Mouse (Mus musculus): ENCODE measurements around the gene Unc119b.

The Unc119b gene

DNA sequence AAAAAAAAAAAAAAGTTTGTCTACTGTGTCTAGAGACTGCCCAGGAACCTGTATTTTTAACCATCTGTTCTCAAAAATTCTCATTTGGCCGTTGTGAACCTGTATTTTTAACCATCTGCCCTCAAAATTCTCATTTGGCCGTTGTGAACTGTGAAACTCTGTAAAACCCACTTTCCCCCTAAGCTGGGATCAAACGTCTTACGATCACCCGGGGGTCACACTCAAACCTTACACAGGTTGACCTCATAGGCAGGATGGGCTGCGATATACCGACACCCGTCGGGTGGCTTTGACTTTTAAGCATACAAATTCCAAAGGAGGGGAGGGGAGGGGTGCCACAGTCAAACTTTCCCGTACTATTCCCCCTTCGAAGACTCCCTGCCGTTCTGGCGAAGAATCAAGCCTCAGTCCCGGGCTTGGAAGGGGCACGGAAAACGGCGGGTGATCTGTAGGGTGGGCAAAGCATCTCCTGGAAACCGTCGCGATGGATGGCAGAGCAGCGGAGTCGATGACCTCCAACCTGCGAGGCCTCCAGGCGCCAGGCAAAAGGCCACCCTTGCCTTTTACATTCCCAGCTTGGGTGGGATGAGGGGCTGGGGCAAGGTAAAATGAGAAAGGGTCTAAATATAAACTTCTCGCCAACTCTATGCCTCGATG, 22.3 kb upstream of the Unc119b start:
- DNase-seq, result peak in 1 of 2 experiments; percentile 47

DNA sequence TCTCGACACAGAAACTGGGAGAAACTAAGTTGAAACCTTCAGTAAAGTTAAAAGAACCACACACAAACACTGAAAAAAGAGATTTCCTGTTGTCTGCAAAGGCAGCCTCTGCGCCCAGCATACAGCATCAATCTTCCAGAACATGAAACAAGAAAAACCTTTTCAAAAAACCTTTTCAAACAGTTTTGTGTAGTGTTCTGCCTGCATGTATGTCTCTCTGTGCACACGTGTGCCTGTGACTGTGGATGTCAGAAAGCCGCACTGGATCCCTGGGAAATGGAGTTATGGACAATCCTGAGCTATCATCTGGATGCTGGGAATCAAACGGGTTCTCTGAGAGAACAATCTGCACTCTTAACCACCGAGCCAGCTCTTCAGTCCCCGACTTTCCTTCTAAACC, 21.6 kb upstream of the Unc119b start:
- no peak for DNase-seq

DNA sequence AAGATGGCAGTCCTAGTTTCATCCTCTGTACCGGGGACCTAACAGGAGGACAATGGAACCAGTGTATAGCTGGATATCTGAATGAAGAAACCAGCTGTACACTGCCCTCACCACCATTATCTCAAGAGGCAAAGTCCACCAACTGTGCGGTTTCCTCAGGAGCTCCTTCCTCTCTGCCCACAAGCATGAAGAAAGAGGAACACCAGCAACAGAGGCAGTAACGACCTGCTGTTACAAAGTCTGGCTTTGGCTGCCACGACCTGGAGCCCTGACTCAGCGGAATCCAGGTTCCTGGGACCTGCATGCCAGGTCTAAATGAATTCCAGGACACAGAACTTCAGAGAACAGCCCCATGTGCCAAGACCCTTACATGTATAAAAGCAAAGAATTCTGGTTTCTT, 21.1 kb upstream of the Unc119b start:
- peak; percentile 85 to 88 for DNase-seq

DNA sequence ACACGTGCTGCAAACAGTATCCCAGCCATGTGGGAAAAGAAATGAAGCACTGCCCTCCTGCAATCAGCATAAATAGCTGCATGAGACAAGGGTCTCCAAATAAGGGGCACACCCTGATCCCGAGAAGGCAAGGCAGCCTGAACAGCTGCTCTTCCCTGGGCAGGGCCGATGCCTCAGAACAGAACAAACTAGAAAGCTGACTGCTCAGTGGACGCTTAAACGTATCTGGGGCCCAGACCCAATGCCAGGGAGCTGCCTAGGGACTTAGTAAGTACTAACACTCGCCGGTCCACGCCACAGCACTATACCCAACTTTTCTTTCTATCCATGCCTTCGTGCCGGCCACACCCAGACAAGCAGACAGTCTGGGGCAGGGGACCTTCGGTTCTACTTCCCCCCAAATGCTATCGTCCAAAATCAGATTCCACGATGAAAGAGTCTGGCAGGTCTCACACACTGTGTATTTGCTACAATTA, 20.4 kb upstream of the Unc119b start:
- DNase-seq, result no peak

DNA sequence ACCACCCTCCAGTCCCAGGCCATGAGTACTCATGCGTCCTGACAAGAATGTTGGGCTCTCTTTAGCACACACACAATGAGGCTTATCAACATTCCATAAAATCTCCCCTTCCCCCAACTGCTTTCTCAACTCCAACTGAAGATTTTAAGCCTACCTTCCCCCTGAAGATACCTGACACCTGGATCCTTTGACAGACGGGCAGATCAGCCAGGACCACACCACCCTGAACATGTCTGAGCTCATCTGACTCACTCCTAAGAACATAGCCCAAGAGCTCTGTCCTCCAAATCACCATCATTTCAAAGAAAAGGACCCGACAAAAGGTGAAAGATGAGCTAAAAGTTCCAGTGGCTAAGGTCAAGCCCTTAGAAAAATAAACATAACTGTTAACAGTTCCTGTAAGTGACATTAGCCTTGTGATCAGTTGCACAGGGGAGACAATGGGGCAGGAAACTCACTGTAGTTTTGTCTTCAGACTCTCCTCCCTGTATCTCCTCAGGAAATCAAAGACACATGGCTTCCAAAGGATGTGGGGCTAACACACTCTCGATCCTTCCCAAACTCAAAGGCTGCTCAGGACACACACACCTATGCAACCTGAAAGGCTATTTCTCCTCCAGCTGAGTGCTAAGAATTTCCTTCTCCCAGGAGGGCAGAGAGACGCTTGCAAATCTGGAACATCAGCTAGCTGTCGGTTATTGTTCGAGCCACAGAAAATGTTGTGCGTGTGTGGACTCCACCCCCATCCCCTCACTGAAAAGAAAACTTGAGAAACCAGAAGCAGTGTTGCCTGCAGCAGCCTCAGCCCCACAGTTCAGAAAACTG, 17.6 kb upstream of the Unc119b start:
- DNase-seq, result no peak

DNA sequence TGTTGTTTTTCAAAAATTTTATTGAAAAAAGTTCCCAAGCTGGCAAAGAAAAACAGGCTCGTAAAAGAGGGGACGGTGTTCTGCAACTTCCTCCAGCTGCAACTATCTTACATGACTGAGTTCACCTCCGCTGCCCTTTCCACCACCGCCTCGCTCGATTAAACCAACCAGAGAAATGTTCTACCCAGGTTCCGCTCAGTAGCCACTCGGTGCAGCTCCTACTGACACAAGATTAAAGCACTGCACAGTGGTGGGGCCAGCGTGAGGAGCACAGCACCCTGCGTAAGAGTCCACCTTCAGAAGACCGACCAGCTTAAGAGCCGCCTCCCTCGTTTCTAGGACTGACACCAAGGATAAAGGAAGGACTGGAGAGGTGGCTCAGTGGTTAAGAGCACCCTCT, 16.7 kb upstream of the Unc119b start:
- peak; percentile 74 to 81 for DNase-seq

DNA sequence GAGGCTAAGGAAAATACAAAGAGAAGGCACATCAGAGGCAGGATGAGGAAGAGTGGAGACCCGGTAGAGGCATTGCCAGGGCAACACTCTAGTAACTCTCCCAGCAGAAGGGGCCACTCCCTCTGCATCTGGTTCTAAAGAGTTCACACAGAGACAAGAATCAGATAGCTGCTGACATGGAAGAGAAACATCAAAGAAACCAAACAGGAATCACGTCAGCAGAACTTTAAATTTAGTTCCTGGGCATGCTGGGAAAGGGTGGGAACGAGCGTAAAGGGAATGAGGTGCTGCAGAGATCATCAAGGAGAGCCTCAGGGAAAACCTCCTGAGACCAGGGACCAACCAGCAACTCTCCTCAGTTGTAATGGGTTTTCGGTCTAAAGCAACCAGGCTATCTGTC, 16.2 kb upstream of the Unc119b start:
- no peak for DNase-seq

DNA sequence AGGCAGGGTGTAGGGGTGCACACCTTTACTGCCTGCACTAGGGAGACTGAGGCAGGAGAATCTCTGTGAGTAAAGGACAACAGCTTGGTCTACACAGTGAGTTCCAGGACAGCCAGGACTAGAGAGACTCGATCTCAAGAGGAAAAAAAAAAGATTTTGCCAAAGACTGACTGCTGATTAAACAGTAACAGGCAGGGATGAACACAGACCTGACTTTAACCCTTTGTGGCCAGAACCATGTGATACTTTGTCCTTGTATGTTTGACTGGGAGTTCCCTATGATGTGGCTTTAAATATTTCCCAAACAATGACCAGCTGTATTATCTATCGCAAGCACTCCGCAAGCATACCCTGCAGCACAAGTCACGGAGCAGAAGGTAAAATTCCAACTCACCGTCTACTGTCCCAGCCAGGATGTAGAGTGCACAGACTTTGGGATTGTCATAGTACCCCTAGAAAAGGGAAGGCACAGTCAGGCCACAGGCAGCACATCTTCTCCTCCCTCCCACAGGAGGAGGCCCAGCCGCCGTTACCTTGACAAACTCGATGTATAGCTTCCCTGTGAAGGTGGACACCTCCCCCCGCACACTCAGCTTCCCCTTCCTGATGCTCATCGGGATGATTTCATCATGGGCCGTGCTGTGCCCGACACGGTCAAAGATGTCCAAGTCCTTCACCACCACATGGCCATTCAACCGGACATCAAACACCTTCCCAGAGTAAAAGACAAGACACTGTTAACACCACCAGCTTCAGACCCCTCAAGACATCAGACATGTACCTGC, 15.1 kb upstream of the Unc119b start:
- peak; percentile 32 to 64 for DNase-seq

DNA sequence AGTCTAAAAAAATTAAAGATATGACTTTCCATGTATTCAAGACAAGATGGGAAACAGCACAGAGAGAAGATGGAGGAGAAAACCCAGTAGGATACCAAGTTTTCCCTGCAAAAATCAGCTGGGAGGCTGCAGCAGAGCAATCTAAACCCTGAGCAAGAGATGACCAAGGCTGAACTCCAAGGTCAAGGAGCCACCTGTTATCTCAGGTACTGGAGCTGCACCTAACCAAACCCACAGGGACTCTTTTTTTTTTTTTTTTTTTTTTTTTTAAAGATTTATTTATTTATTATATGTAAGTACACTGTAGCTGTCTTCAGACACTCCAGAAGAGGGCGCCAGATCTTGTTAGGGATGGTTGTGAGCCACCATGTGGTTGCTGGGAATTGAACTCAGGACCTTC, 14.1 kb upstream of the Unc119b start:
- DNase-seq, result peak in 1 of 2 experiments; percentile 1

DNA sequence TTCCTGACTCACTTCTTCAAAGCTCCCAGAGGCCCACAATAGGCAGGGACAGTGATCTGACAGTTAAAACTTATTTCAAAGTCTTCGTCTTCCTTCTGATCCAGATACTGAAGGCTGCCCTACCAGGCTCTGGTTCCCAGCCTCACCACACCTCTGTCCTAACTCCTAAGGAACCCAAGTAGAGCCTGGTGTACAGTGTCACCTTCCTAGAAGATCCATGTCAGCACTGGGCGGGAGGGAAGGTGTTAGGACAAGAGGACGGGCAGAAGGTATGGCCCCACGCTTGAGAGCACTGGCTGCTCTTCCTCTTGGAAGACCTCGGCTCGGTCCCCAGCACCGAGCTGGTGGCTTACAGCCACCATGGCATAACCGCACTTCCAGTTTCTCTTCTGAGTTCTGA, 13.6 kb upstream of the Unc119b start:
- DNase-seq, result peak in 1 of 2 experiments; percentile 14

DNA sequence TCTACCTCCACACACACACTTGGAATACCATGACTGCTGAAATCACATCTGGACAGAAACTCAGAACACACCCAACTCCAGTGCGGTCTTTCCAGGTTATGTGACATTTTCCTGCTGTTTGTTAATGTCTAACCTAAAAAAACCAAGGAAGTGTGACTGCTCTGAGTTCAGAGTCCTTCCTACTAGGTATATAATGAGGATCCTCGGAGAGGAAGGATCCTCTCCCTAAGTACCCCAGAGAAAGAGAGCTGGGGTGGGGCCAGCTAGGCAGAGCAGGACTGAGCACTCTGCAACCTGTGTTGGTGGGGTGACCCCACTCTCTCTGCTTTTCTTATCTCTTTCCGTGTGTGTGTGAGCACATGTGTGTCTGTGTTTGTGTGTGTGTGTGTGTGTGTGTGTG, 12.6 kb upstream of the Unc119b start:
- peak in 1 of 2 experiments; percentile 49 for DNase-seq

DNA sequence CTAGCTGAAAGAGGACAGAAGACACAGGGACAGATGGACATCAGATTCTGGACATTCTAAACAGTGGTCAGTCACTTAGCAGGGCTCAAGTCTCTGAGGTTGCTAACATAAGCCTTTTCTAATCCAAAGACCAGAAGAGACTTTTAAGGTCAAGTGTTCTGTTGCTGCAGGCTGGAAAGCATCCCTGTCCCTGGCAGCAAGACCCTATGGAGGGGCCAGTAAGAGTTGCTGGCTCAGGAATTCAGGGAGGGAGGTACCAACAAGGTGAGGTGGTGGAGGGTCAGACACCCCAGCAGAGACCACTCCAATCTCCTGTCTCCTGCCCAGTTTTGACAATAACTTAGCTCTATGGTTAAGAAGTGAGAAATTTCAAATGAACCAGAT, 12.0 kb upstream of the Unc119b start:
- DNase-seq, result peak in 1 of 2 experiments; percentile 1

DNA sequence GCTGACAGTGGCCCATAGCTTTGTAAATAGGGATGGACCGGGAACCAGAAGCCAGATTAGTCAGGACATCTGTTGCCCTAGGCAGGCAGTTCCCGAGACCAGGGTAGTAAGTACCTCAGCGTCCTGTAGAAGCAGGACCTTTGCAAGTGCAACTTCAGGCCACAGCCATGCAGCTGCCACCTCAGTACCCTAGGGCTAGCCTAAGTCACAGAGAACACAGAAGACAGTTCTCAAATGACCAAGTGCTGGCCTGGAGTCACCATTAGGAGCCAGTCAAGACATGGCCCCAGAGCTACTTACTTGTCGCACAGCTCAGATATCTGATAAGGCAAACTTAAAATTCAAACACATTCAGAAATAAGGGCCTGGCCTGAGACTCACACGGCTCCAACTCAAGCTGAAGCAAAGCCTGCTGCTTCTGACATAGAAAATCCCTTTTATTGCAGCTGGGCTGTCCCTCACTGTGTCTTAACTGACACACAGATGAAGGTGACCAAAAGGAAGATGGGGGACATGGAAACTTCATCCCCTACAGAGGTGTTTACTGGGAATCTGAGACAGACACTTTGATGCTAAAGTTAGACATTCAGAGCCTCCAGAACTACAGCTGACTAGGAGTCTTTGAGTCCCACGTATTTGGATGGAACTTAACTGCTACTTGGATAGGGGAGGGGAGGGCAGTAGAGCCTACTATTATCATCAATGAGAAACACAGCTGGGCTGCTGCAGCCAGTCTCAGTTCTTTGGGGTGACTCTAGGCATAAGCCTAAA, 11.4 kb upstream of the Unc119b start:
- DNase-seq, result peak in 1 of 2 experiments; percentile 1

DNA sequence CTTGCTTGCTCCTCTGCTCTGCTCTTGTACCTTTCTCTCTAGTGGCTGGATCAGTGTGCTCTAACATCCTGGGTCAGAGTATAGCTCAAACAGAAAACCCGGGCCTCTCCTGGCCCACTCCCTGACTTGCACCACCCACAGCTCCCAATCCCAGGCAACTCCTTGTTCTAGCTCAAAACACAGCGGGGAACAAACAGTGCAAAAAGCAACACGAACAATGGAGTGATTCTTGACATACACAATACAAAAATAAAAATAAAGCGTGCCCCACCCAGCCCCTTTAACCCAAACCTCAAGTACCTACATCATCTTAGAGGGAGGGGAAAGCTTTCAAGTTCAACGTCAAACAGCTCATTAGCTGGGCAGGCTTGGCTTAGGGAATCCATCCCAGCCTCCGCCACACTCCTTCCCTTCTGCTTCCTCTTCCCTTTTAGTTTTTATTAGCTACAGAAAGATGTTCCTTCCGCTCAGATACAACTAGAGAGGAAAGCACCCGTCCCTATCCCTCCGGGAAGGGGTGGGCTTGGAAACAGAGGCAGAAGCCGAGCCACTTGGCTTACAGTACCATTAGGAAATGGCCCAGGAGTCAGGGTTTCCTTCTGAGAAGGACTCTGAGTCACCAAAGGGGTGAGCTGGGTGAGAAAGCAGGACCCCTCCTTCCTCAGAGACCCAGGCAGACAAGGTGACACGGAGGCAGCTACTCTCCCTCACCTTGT, 10.6 kb upstream of the Unc119b start:
- DNase-seq, result no peak

DNA sequence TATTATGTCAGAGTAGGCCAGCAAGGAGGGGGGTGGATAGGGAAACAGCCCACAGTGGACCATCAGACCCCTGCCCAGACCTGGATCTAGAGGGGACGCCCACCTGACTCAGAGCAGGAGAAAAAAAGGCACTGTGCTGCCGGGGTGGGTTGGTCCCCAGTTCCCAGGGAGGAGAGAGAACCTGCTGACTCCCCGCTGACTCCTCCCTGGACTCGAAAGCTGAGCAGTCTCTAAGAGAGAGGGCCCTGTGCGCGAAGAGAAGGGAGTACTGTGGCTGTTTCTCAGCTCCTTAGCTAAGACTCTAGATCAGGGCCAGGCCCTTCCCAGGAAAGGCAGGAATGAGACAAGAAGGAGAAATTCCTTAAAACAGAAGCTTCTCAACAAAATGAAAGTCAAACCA, 9.7 kb upstream of the Unc119b start:
- no peak for DNase-seq

DNA sequence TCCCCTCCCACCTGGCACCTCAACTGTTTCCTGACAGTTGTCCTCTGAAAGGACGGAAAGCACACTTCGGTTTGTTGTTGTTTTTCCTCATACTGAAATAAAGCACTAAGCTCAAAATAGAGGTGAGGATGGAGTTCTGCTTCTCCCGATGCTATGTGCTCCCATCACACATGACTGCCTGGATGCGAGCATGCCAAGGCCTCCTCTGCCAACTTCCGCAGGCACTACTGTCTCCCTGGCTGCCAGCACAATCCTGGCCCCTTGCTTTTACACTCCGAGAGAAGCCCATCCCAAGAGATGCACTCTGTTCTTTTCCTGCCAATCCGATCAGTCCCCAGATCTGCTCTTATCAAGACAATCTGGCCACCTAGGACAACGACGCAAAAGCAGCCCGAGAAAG, 8.8 kb upstream of the Unc119b start:
- DNase-seq, result no peak

DNA sequence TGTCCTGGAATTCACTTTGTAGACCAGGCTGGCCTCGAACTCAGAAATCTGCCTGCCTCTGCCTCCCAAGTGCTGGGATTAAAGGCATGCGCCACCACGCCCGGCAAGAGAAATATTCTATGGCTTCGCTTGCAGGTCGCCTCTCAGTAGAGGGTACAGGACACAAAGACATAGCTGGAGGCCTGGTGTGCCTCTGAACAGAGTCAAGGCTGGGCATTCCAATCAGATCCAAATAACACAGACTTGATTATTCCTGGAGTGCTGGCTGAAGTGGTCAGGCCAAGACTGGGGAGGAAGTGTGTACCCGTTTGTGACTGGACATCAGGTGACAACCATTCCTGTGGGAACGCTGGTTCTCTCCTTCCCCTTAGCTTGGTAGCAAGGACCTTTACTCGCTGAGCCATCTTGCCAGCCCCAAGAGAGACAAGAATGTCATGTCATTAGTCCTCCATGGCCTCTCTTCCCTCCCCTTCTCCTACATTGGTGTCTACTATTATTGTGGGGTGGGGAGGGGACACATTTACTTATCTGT, 7.5 kb upstream of the Unc119b start:
- no peak for DNase-seq

DNA sequence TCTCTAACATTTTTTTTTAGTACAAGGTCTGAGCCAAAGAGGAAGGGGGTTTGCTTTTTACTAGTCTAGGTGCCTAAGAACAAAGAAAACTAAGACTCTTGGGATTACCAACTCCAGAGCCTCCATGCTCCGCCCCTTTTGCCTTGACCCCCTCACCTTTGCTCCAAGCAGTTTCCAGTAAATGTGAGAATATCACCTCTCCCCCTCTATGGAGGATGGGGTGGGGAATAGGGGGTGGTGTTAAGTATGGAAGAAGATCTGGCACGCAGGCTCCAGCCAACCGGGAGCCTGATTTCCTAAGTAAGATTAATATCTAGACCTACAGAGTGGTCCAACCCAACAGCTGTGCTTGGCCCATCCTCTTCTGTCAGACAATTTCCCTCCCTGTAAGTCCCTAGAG, 6.0 kb upstream of the Unc119b start:
- DNase-seq, result no peak

DNA sequence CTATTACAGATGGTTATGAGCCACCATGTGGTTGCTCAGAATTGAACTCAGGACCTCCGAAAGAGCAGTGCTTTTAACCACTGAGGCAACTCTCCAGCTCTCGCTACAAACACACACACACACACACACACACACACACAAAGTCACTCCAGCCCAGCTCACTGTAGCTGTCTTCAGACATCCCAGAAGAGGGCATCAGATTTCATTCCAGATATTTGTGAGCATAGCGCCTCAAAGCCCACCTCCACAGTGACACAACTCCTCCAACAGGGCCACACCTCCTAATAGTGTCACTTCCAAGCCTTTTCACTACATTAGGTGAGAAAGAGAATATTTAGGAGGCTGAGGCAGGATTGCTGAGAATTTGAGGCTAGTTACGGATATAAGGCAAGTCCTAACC, 4.3 kb upstream of the Unc119b start:
- DNase-seq, result no peak

DNA sequence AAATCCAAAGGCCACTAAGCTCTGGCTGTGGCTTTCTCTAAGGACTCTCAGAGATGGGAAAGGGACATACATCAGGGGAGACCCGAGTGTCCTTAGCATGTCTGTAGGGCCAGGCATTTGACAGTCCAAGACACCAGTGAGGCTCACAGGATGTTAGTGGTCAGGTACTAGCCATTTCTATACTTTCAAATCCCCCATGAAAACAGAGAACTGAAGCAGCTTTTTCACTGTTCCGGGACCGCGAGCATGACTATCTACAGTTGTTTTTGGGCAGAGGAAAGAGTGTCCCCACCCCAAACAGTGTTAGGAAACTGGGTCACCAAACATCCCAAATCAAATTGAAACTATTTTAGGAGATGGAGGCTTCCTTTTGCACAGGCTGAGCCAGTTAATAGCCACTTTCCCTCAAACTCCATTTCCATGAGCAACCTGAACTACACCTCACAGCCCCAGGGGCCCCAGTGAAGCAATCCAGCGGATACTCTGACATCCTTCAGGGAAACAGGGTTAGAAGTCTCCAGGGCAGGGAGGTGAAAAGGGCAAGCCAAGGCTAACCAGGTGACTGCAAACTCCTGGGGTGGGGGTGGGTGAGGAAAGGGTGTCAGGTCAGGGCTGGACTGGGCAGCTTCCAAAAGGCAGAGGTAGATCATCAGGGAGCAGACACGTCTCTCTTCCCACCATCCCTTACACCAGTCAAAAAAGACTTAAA, 1.3 kb downstream of the Unc119b start:
- DNase-seq, result peak in 1 of 2 experiments; percentile 43

DNA sequence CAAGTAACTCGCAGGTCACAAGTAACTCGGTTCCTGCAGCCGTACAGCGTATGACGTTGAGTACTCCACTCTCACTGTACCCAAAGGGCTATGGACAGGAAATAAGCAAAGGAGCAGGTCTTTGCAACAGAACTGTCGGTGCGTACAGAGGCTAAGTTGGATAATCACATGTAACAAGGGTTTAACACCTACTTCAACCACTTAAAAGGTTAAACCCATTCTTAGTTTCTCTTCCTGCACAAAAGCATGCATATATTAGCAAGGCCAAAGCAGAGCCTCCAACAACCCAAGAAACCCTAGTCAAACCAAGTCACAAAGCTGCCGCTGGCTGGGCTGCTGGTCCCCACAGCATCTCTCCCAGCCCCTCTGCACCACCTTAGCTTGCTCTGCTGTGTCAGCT, 2.3 kb downstream of the Unc119b start:
- DNase-seq, result no peak

All from kidney, postnatal 36 days (tissue).